Mouse (Mus musculus): ENCODE data around the gene Slc27a2.
"Not testable (repeated sequence)": the region's sequence is repeated elsewhere in the genome, so short reads cannot be mapped to it uniquely, and the experiment has no call there.

The Slc27a2 gene

GRCm38 (mm10) chr2:126606061-126606687 is 54.0 kb downstream of the Slc27a2 start:
- peak; percentile 84 to 90 for DNase-seq (ENCODE audit: low spot score in 2 of 2)

- no peak for DNase-seq (ENCODE audit: low spot score in 2 of 2)
Measured at GRCm38 (mm10) chr2:126606688-126607062, 54.5 kb downstream of the Slc27a2 start.

DNA sequence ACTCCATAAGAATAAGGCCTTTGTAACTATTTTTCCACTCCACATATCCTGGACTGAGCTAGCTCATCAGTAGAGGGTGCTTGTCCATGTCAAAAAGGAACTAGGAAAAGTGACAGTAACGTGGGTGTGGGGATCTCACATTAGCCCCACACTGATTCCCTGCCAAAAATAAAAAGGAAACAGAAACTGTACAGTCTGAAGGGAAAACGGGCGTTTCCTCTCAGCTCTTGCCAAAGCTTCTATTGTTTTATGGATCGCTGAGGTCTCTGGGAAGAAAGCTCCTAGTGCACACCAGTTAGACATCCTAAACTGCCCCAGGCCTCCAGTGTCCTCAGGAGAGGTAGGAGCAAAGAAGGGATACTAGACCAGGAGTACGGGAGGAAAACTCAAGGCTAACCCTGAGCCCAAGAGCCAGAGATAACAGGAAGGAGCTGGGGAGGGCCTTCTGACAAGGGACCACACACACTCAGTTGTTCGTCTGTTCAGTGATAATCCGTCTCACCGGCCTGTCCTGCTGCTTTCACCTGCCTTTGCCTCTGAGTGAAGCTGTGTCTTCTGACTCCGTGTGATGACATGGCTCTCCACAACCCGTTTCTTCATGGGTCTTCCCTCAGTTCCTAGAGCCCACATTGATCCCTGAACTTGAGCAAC is 55.5 kb downstream of the Slc27a2 start:
- DNase-seq (ENCODE audit: low spot score in 2 of 2), result no peak

- not testable (repeated sequence) for DNase-seq (ENCODE audit: low spot score in 2 of 2)
Measured at GRCm38 (mm10) chr2:126609600-126609999, 57.4 kb downstream of the Slc27a2 start.

- no peak for DNase-seq (ENCODE audit: low spot score in 2 of 2)
Measured at GRCm38 (mm10) chr2:126615355-126615754, 63.1 kb downstream of the Slc27a2 start.

DNA sequence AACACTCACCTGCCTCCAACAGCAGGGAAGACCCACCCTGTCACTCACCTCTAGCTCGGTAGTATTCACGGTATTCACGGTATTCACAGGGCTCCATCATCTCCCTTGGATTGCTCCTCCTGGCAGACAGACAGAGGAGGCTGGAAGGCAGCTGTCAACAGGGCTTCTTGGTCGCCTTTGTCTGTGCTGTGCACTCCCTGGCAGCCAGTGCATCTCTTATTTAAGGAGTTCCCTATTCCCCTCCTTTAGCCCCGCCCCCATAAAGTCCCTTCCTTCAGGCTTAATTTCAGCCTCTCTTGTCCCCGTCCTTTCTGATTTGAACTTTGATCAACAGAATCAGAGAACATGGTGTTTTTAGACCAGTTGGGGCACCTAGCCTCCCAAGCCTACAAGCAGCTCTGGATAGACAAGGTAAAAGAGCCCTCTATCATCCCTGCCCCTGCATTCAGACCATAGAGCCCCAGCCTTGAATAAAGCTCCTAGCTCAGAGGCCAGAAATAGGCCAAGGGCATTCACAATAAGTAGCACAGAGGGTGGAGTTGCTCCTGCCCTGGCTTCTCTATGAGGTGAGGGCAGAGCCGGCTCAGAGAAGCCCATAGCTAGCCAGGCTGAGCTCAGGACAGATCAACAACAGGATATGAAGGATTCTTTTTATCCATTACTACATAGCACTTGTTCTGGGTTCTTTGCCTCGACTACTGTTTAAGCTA is 66.4 kb downstream of the Slc27a2 start:
- no peak for DNase-seq (ENCODE audit: low spot score in 2 of 2)

DNA sequence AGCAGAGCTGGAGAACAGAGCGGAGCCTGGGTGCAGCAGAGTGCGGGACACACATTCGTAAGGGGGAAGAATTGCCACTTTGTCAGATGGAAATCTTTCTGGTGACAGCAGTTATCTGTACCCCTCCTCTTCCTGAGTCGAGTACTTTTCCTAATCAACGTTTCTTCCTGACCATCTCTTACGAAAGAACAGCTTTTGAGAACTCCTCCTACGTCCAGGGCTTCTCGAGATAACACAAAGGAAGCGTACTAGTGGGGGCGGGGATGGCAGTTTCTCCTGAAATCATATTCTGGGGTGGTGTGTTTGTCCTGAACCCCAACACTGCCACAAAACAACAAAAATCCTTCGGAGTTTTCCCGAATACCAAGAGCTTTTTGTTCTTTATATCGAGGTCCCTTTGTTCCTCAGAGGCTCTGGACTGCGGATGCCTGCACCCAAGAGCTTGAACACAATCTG is 67.1 kb downstream of the Slc27a2 start, which contains the start of gene Hdc:
Gene Hdc (minus strand): TSS at position 51 of the 456 bp plus-strand sequence.
- no peak for DNase-seq (ENCODE audit: low spot score in 2 of 2)

GRCm38 (mm10) chr2:126622455-126622854 is 70.2 kb downstream of the Slc27a2 start:
- no peak for DNase-seq (ENCODE audit: low spot score in 2 of 2)

GRCm38 (mm10) chr2:126623138-126623537 is 70.9 kb downstream of the Slc27a2 start:
- DNase-seq (ENCODE audit: low spot score in 2 of 2), result no peak

DNA sequence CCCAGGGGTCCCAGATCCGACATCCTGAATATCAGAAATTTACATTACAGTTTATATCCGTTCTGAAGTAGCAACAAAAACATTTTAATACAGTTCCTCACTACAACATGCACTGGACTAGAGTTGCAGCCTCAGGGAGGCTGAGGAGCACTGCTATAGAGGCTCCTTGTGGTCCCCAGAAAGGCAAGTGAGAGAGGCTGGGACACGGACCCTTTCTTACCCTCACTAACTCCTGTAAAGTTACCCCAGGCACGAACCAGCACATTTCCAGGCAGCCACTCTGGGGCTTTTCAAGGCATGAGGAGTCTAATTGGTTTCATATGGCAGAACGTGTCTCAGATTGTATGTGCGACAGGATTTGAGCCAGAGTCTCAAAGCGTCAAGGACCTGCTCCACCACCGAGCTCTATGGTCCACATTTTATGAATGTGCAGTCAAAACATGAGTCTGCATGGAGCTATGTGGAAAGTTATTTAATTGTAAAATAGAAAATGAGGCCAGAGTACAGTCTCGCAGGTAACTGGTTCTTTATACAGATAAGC is 76.3 kb downstream of the Slc27a2 start:
- no peak for DNase-seq (ENCODE audit: low spot score in 2 of 2)

GRCm38 (mm10) chr2:126633165-126633564 is 81.0 kb downstream of the Slc27a2 start:
- no peak for DNase-seq (ENCODE audit: low spot score in 2 of 2)

DNA sequence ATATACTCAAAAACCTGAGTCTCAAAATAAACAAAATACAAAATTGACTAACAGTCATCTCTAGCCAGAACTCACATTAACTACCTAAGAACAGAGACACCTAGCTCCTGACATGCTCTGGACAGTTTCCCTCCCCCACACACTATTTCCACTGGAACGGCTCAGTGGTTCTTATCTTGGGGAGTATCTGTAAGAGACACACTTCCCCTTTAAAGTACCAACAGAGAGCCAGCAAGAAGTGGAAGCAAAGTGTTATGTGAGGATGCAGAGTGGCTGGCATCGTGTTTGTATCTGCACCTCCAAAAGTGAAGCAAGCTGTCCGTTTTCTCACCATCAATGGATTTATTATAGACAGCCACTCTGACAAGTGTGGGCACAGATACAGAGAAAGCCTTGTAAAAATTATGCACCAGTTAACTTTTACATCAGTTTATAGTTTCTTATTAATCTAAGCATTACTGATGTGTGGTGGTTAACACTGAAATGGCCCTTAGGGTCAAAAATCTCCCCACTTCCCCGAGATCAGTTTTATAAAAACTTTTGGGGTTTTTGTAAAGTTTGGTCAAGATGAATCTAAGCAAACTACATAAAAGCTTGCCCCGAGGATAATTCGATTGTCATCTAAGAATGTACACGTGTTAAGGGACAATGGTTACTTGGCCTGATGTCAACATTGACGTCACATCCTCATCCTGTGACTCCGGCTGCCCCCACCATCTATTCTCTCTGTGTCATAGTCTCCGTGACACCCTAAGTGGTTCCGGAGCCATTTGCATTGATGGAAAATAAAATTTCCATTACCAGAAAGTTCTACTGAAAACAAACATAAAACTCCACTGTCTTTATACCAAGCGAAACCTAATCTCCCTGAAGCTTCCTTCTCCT is 84.0 kb downstream of the Slc27a2 start:
- DNase-seq (ENCODE audit: low spot score in 2 of 2), result peak; percentile 39 to 50

All from natural killer cell, adult 2 months (primary cell).